Mouse (Mus musculus) Patski (cell line): ENCODE measurements at regions not wholly inside any gene's neighbourhood (a gene's known extent, or its start where the extent isn't known, plus 50 kb on each side); places are given as distances from the start of the nearest gene placed in this dataset.

Source experiments
- ATAC-seq: fragments of 100-300 bp; one replicate; pipeline ENCODE4 v1.8.0; 2021
- CTCF ChIA-PET: fragments of 350-600 bp; sonication (Branson Sonifier 250); formaldehyde crosslinking; loops from one replicate; lab custom pipeline; 2022; ENCODE audit warnings: inconsistent platforms; lab: Charles Lee
- POLR2A ChIA-PET: fragments of 350-600 bp; sonication (Branson Sonifier 250); formaldehyde crosslinking; loops from one replicate; lab custom pipeline; 2022; ENCODE audit warnings: antibody characterized with exemption, inconsistent platforms; lab: Charles Lee
- DNase-seq: peaks from one replicate; pipeline ENCODE4 v3.0.0-alpha.2; 2011; ENCODE audit warnings: low read depth, low spot score
- H3K27me3 ChIP-seq: fragments of 371-371 bp; one replicate; pipeline ENCODE4 v1.5.1; 2021
- CTCF ChIP-seq: fragments of 100-300 bp; IDR thresholded peaks from one replicate; pipeline ENCODE4 v1.5.1; 2021
- in situ Hi-C: fragments of 300-500 bp; cut with MboI; formaldehyde crosslinking; loops from 3 replicates; pipeline ENCODE4 v1.11.1; 2018; ENCODE audit warnings: low pct_unique_long_range_greater_than_20kb, mixed read lengths

GRCm38 (mm10) chr3:52641226-52642181 is 373.4 kb downstream of the Foxo1 start:
- no peaks in the 10 kb centered on the region for H3K27me3 ChIP-seq
- TF ChIP-seq CTCF = no peak
- in situ Hi-C loops = no loop called here
- CTCF ChIA-PET = interaction anchor here (1.2 to 1.4 kb wide), 2 partner anchors 10 to 32 kb away, joined by 3 read pairs; no protein-coding TSS in a partner anchor
- ATAC-seq (peak; percentile 41), DNase-seq (no peak)
- POLR2A ChIA-PET = interaction anchor here (0.8 to 0.9 kb wide), 2 partner anchors 10 to 36 kb away, joined by 3 read pairs; no protein-coding TSS in a partner anchor

- ChIA-PET CTCF (interaction anchor here (1.2 to 1.4 kb wide), 2 partner anchors 9 to 31 kb away, joined by 3 read pairs; no protein-coding TSS in a partner anchor), POLR2A (no interaction called here)
- H3K27me3 ChIP-seq = no peaks in the 10 kb centered on the region
- no peak for DNase-seq
- no peak for TF ChIP-seq CTCF
- no peak for ATAC-seq
- in situ Hi-C loops = no loop called here
Measured at GRCm38 (mm10) chr3:52640250-52641147, 372.4 kb downstream of the Foxo1 start.

GRCm38 (mm10) chr3:52638816-52639215 is 370.7 kb downstream of the Foxo1 start:
- ATAC-seq = no peak
- ChIA-PET POLR2A (no interaction called here), CTCF (interaction anchor here (0.6 to 1.5 kb wide), 3 partner anchors 14 to 164 kb away, joined by 3 to 4 read pairs (median 3); no protein-coding TSS in a partner anchor)
- H3K27me3 ChIP-seq = no peaks in the 10 kb centered on the region
- in situ Hi-C loops = loop anchor here (10.0 kb wide), 1 partner anchor 374 kb away; the partner anchor contains the start of gene Foxo1
- no peak for TF ChIP-seq CTCF
- no peak for DNase-seq

GRCm38 (mm10) chr3:52634353-52634752 is 366.2 kb downstream of the Foxo1 start:
- no peaks in the 10 kb centered on the region for H3K27me3 ChIP-seq
- ATAC-seq (no peak), DNase-seq (no peak)
- TF ChIP-seq CTCF = no peak
- CTCF ChIA-PET = interaction anchor here (1.1 to 2.0 kb wide), 2 partner anchors 10 to 24 kb away, joined by 4 to 5 read pairs; no protein-coding TSS in a partner anchor
- POLR2A ChIA-PET = interaction anchor here (0.6 kb wide), 1 partner anchor 1177 kb away, joined by 5 read pairs; no protein-coding TSS in a partner anchor
- in situ Hi-C loops = loop anchor here (10.0 kb wide), 1 partner anchor 370 kb away; the partner anchor contains the start of gene Foxo1

GRCm38 (mm10) chr3:52633491-52634100 is 365.5 kb downstream of the Foxo1 start:
- in situ Hi-C loops = loop anchor here (10.0 kb wide), 1 partner anchor 369 kb away; the partner anchor contains the start of gene Foxo1
- no peak for TF ChIP-seq CTCF
- CTCF ChIA-PET = interaction anchor here (1.1 to 2.0 kb wide), 2 partner anchors 11 to 25 kb away, joined by 4 to 5 read pairs; no protein-coding TSS in a partner anchor
- DNase-seq (no peak), ATAC-seq (no peak)
- POLR2A ChIA-PET = no interaction called here
- no peaks in the 10 kb centered on the region for H3K27me3 ChIP-seq

GRCm38 (mm10) chr3:52632635-52633034 is 364.5 kb downstream of the Foxo1 start:
- DNase-seq (no peak), ATAC-seq (no peak)
- H3K27me3 ChIP-seq = no peaks in the 10 kb centered on the region
- POLR2A ChIA-PET = no interaction called here
- no peak for TF ChIP-seq CTCF
- in situ Hi-C loops = loop anchor here (10.0 kb wide), 1 partner anchor 368 kb away; the partner anchor contains the start of gene Foxo1
- CTCF ChIA-PET = interaction anchor here (0.8 kb wide), 1 partner anchor 16 kb away, joined by 3 read pairs; no protein-coding TSS in a partner anchor

- CTCF ChIA-PET = no interaction called here
- ATAC-seq (no peak), DNase-seq (no peak)
- no peak for TF ChIP-seq CTCF
- in situ Hi-C loops = loop anchor here (10.0 kb wide), 1 partner anchor 365 kb away; the partner anchor contains the start of gene Foxo1
- POLR2A ChIA-PET = no interaction called here
- H3K27me3 ChIP-seq = no peaks in the 10 kb centered on the region
Measured at GRCm38 (mm10) chr3:52630209-52630608, 362.1 kb downstream of the Foxo1 start.

GRCm38 (mm10) chr3:52625125-52625524 is 357.0 kb downstream of the Foxo1 start:
- ChIA-PET CTCF (interaction anchor here (1.9 to 2.3 kb wide), 2 partner anchors 11 to 14 kb away, joined by 6 to 8 read pairs; no protein-coding TSS in a partner anchor), POLR2A (no interaction called here)
- in situ Hi-C loops = no loop called here
- no peak for TF ChIP-seq CTCF
- DNase-seq (no peak), ATAC-seq (no peak)
- no peaks in the 10 kb centered on the region for H3K27me3 ChIP-seq

GRCm38 (mm10) chr3:52622530-52622929 is 354.4 kb downstream of the Foxo1 start:
- ATAC-seq (no peak), DNase-seq (no peak)

More at GRCm38 (mm10) chr3:52622530-52622929, 354.4 kb downstream of the Foxo1 start:
- no peaks in the 10 kb centered on the region for H3K27me3 ChIP-seq
- no peak for TF ChIP-seq CTCF
- in situ Hi-C loops = no loop called here
- POLR2A ChIA-PET = no interaction called here
- CTCF ChIA-PET = no interaction called here
